Mouse (Mus musculus): ENCODE measurements around the gene Pan3.
A peak's percentile ranks its signal among the peaks of the same experiment; 100 is the strongest.

The Pan3 gene

GRCm38 (mm10) chr5:147429535-147430305, at the start of gene Pan3:
Gene Pan3, plus strand, starts transcription at chr5:147430161.
- peak; percentile 95 for DNase-seq

- DNase-seq = no peak
Observed at GRCm38 (mm10) chr5:147381396-147381795, 48.6 kb upstream of the Pan3 start.

- no peak for DNase-seq
Observed at GRCm38 (mm10) chr5:147386865-147387264, 43.1 kb upstream of the Pan3 start.

GRCm38 (mm10) chr5:147388376-147389008, 41.5 kb upstream of the Pan3 start:
- DNase-seq = no peak

GRCm38 (mm10) chr5:147389052-147389451, 40.9 kb upstream of the Pan3 start:
- no peak for DNase-seq

GRCm38 (mm10) chr5:147390772-147391171, 39.2 kb upstream of the Pan3 start:
- no peak for DNase-seq

GRCm38 (mm10) chr5:147392667-147393213, 37.2 kb upstream of the Pan3 start:
- no peak for DNase-seq

- no peak for DNase-seq
Observed at GRCm38 (mm10) chr5:147395050-147395449, 34.9 kb upstream of the Pan3 start.

- DNase-seq = peak in 1 of 2 experiments; percentile 21
Observed at GRCm38 (mm10) chr5:147399843-147400504, 30.0 kb upstream of the Pan3 start, which contains the start of gene Flt3. Gene Flt3, minus strand, starts transcription at chr5:147400489.

- DNase-seq = no peak
Observed at GRCm38 (mm10) chr5:147400505-147400979, 29.4 kb upstream of the Pan3 start.

GRCm38 (mm10) chr5:147401024-147401423, 28.9 kb upstream of the Pan3 start:
- no peak for DNase-seq

GRCm38 (mm10) chr5:147402505-147402904, 27.5 kb upstream of the Pan3 start:
- peak; percentile 45 to 56 for DNase-seq

- no peak for DNase-seq
Observed at GRCm38 (mm10) chr5:147406135-147406534, 23.8 kb upstream of the Pan3 start.

- no peak for DNase-seq
Observed at GRCm38 (mm10) chr5:147408731-147409130, 21.2 kb upstream of the Pan3 start.

- DNase-seq = no peak
Observed at GRCm38 (mm10) chr5:147410585-147410984, 19.4 kb upstream of the Pan3 start.

- no peak for DNase-seq
Observed at GRCm38 (mm10) chr5:147417986-147418385, 12.0 kb upstream of the Pan3 start.

- DNase-seq = peak; percentile 71 to 76
Observed at GRCm38 (mm10) chr5:147418394-147419121, 11.4 kb upstream of the Pan3 start.

- DNase-seq = peak in 1 of 2 experiments; percentile 39
Observed at GRCm38 (mm10) chr5:147423612-147424011, 6.3 kb upstream of the Pan3 start.

- peak; percentile 52 to 77 for DNase-seq
Observed at GRCm38 (mm10) chr5:147426048-147426805, 3.7 kb upstream of the Pan3 start.

- peak in 1 of 2 experiments; percentile 64 for DNase-seq
Observed at GRCm38 (mm10) chr5:147430361-147430935, 487 bp downstream of the Pan3 start.

Measured in thymus, postnatal 36 days (tissue).